Mouse (Mus musculus) stomach, embryonic 16.5 days (tissue): ENCODE results near the gene Cog4. TPM values are rescaled to one million over a fixed set of nuclear protein-coding genes. Genes with fewer than 3 reads are reported as not detected.
A peak's percentile ranks its signal among the peaks of the same experiment; 100 is the strongest.
"Not testable (repeated sequence)": the region's sequence is repeated elsewhere in the genome, so short reads cannot be mapped to it uniquely, and the experiment has no call there.

Experiments
- ATAC-seq: fragments of 200-750 bp; cut with Nextera tagmentation; 2 replicates; pipeline ENCODE4 v1.8.0; 2017; ENCODE audit warnings: moderate number of reproducible peaks, moderate TSS enrichment; ENCODE audit not compliant: insufficient read depth, low FRiP score
- H3K27ac ChIP-seq: fragments of 300-500 bp; sonication (generic); 2 replicates; pipeline ENCODE4 v1.5.1; 2014; ENCODE audit warnings: low read length
- H3K27me3 ChIP-seq: fragments of 300-500 bp; sonication (generic); 2 replicates; pipeline ENCODE4 v1.6.1; 2014; ENCODE audit warnings: low read length, control low read depth, mixed read lengths; ENCODE audit not compliant: control insufficient read depth, insufficient read depth
- H3K36me3 ChIP-seq: fragments of 300-500 bp; sonication (generic); 2 replicates; pipeline ENCODE4 v1.6.1; 2014; ENCODE audit warnings: low read length; ENCODE audit not compliant: control insufficient read depth, insufficient read depth
- H3K4me1 ChIP-seq: fragments of 300-500 bp; sonication (generic); 2 replicates; pipeline ENCODE4 v1.6.1; 2014; ENCODE audit warnings: low read length, control low read depth, mixed read lengths; ENCODE audit not compliant: control insufficient read depth, insufficient read depth
- H3K4me2 ChIP-seq: fragments of 300-500 bp; sonication (generic); 2 replicates; pipeline ENCODE4 v1.6.1; 2014; ENCODE audit warnings: low read depth, low read length, mixed read lengths
- H3K4me3 ChIP-seq: fragments of 300-500 bp; sonication (generic); replicated peaks from 2 replicates; pipeline ENCODE4 v1.5.1; 2014; ENCODE audit warnings: mild to moderate bottlenecking, low read length
- H3K9ac ChIP-seq: fragments of 300-500 bp; sonication (generic); 2 replicates; pipeline ENCODE4 v1.6.1; 2014; ENCODE audit warnings: low read length
- H3K9me3 ChIP-seq: fragments of 300-500 bp; sonication (generic); replicated peaks from 2 replicates; pipeline ENCODE4 v1.6.1; 2016; ENCODE audit warnings: low read length, control low read depth; ENCODE audit not compliant: control insufficient read depth
- WGBS: fragments of 180-500 bp; shearing (Covaris S2); extraction: QIAGEN DNeasy Blood & Tissue Kit; methylation state at CpG from one replicate; pipeline ENCODE4 v1.1.7; 2014; 5-methylcytosine and 5-hydroxymethylcytosine counted together
- polyA plus RNA-seq: library from polyadenylated mRNA; unstranded; fragments of >200 nt; fragmentation: Nextera tagmentation; extraction: Ambion mirVana; gene quantifications from 2 replicates; pipeline ENCODE4 v1.2.1, GENCODE M21; 2015

Gene Cog4
- polyA plus RNA-seq, 1 experiment from 2014 or later: 71.5 TPM

- Histone ChIP-seq H3K27ac (peak overlapping the region; percentile 73), H3K4me1 (peaks cover 18% of the 10 kb centered on the region), H3K36me3 (no peaks in the 10 kb centered on the region), H3K27me3 (no peaks in the 10 kb centered on the region), H3K4me2 (peak overlapping the region; percentile 67), H3K9ac (peak overlapping the region; percentile 86), H3K4me3 (peak overlapping the region; percentile 83), H3K9me3 (no peaks in the 10 kb centered on the region)
- WGBS: 28% methylated on average over 3 of the region's 3 CpGs
- ATAC-seq: no peak
Observed at GRCm38 (mm10) chr8:110920773-110921277, 74.4 kb downstream of the Cog4 start.

- Histone ChIP-seq H3K36me3 (no peaks in the 10 kb centered on the region), H3K9me3 (no peaks in the 10 kb centered on the region), H3K27ac (peak overlapping the region; percentile 73; the same call in 1 of the 2 replicates), H3K4me1 (peaks cover 21% of the 10 kb centered on the region), H3K4me2 (peak overlapping the region; percentile 67), H3K4me3 (peak overlapping the region; percentile 83), H3K27me3 (no peaks in the 10 kb centered on the region), H3K9ac (peak overlapping the region; percentile 86)
- 20% methylated on average over 7 of the region's 7 CpGs for WGBS
- ATAC-seq: peak; percentile 37; the same call in 1 of the 2 replicates
Observed at GRCm38 (mm10) chr8:110921492-110922230, 75.3 kb downstream of the Cog4 start.

- peaks cover 24% of the 10 kb centered on the region for H3K4me1 ChIP-seq
- no peak for ATAC-seq
- H3K27ac ChIP-seq: no peak overlapping the region
- H3K4me2 ChIP-seq: no peak overlapping the region
- no peaks in the 10 kb centered on the region for H3K36me3 ChIP-seq
- no peaks in the 10 kb centered on the region for H3K9me3 ChIP-seq
- no peak overlapping the region for H3K9ac ChIP-seq
- 75% methylated on average over 8 of the region's 8 CpGs for WGBS
- H3K4me3 ChIP-seq: no peak overlapping the region
- H3K27me3 ChIP-seq: no peaks in the 10 kb centered on the region
Observed at GRCm38 (mm10) chr8:110925691-110926140, 79.3 kb downstream of the Cog4 start.

GRCm38 (mm10) chr8:110926690-110927089 is 80.3 kb downstream of the Cog4 start:
- no peak for ATAC-seq
- peak overlapping the region; percentile 29; the same call in 1 of the 2 replicates for H3K9ac ChIP-seq
- no peak overlapping the region; the same call in 1 of the 2 replicates for H3K4me2 ChIP-seq
- H3K4me3 ChIP-seq: no peak overlapping the region
- no peaks in the 10 kb centered on the region for H3K27me3 ChIP-seq
- H3K36me3 ChIP-seq: no peaks in the 10 kb centered on the region
- peaks cover 21% of the 10 kb centered on the region for H3K4me1 ChIP-seq
- 0 out of 2 replicates have a peak overlapping the region, but pooled peaks have one; percentile 14 for H3K27ac ChIP-seq
- WGBS: 43% methylated on average over 5 of the region's 5 CpGs
- H3K9me3 ChIP-seq: no peaks in the 10 kb centered on the region

GRCm38 (mm10) chr8:110928435-110928834 is 82.0 kb downstream of the Cog4 start:
- H3K36me3 ChIP-seq: no peaks in the 10 kb centered on the region
- H3K27me3 ChIP-seq: no peaks in the 10 kb centered on the region
- no peaks in the 10 kb centered on the region for H3K9me3 ChIP-seq
- peak overlapping the region; percentile 29 for H3K27ac ChIP-seq
- H3K4me1 ChIP-seq: peaks cover 25% of the 10 kb centered on the region
- no peak overlapping the region for H3K4me2 ChIP-seq
- no peak overlapping the region for H3K9ac ChIP-seq
- WGBS: 70% methylated on average over 7 of the region's 7 CpGs
- H3K4me3 ChIP-seq: no peak overlapping the region
- ATAC-seq: no peak

- no peaks in the 10 kb centered on the region for H3K9me3 ChIP-seq
- H3K4me2 ChIP-seq: no peak overlapping the region
- peaks cover 25% of the 10 kb centered on the region for H3K4me1 ChIP-seq
- WGBS: 59% methylated on average over 5 of the region's 5 CpGs
- no peak overlapping the region for H3K4me3 ChIP-seq
- H3K9ac ChIP-seq: no peak overlapping the region
- H3K36me3 ChIP-seq: no peaks in the 10 kb centered on the region
- no peak for ATAC-seq
- no peaks in the 10 kb centered on the region for H3K27me3 ChIP-seq
- no peak overlapping the region for H3K27ac ChIP-seq
Observed at GRCm38 (mm10) chr8:110929066-110929465, 82.7 kb downstream of the Cog4 start.

- not testable (repeated sequence) for H3K9me3 ChIP-seq, ATAC-seq, H3K9ac ChIP-seq, H3K27me3 ChIP-seq, H3K27ac ChIP-seq, H3K4me2 ChIP-seq, H3K4me3 ChIP-seq, H3K36me3 ChIP-seq
- 97% methylated on average over 6 of the region's 8 CpGs for WGBS
- peaks cover 25% of the 10 kb centered on the region for H3K4me1 ChIP-seq
Observed at GRCm38 (mm10) chr8:110929672-110930071, 83.3 kb downstream of the Cog4 start.

- Histone ChIP-seq H3K4me2 (no peak overlapping the region), H3K27ac (no peak overlapping the region), H3K27me3 (no peaks in the 10 kb centered on the region), H3K36me3 (no peaks in the 10 kb centered on the region), H3K9ac (no peak overlapping the region), H3K9me3 (no peaks in the 10 kb centered on the region), H3K4me1 (peaks cover 23% of the 10 kb centered on the region), H3K4me3 (no peak overlapping the region)
- 50% methylated on average over 12 of the region's 12 CpGs for WGBS
- ATAC-seq: peak; percentile 44; the same call in 1 of the 2 replicates
Observed at GRCm38 (mm10) chr8:110931176-110931939, 85.0 kb downstream of the Cog4 start.
